Mouse (Mus musculus) cerebellum, adult 18-20 months (tissue): ENCODE measurements around the gene Nufip1.

Experiments used
- DNase-seq, 2 experiments: peaks; one replicate each; pipeline ENCODE4 v3.0.0; 2021

The Nufip1 gene

GRCm38 (mm10) chr14:76186299-76186698, 75.6 kb downstream of the Nufip1 start:
- no peak for DNase-seq
